Mouse (Mus musculus) megakaryocyte, embryonic 14.5 days (primary cell): ENCODE results near the gene Ppp1r12b.

Experiments used
- FLI1 ChIP-seq: IDR thresholded peaks from 2 replicates; pipeline ENCODE4 v1.6.1; 2012; ENCODE audit warnings: low read length, inconsistent platforms, mixed read lengths
- GATA1 ChIP-seq: IDR thresholded peaks from 3 replicates; pipeline ENCODE4 v1.6.1; 2012; ENCODE audit warnings: mixed read lengths, low read length, inconsistent platforms, borderline replicate concordance

- no peak for TF ChIP-seq GATA1
- TF ChIP-seq FLI1 = no peak
Measured at GRCm38 (mm10) chr1:134773256-134773655, 182.5 kb downstream of the Ppp1r12b start.
